Mouse (Mus musculus) cortical plate, adult 2 months (tissue): ENCODE results near the gene Olfr392. TPM values are rescaled to one million over a fixed set of nuclear protein-coding genes. Genes with fewer than 3 reads are reported as not detected.

ENCODE experiments used
- H3K27ac ChIP-seq: fragments of 200-500 bp; 2 replicates; pipeline ENCODE4 v1.5.1; 2012; ENCODE audit warnings: low read length, control low read depth, inconsistent platforms; ENCODE audit not compliant: insufficient read depth
- H3K4me1 ChIP-seq: fragments of 200-500 bp; 2 replicates; pipeline ENCODE4 v1.6.1; 2011; ENCODE audit warnings: low read length; ENCODE audit not compliant: control insufficient read depth, insufficient read depth
- H3K4me3 ChIP-seq: fragments of 200-500 bp; 2 replicates; pipeline ENCODE4 v1.5.1; 2011; ENCODE audit warnings: mild to moderate bottlenecking, low read length, control low read depth; ENCODE audit not compliant: insufficient read depth
- CTCF ChIP-seq: fragments of 200-500 bp; IDR thresholded peaks from 2 replicates; pipeline ENCODE4 v1.5.1; 2011; ENCODE audit warnings: mild to moderate bottlenecking, control low read depth, low read length; ENCODE audit not compliant: insufficient read depth; ENCODE audit errors: extremely low read depth
- POLR2A ChIP-seq: fragments of 200-500 bp; IDR thresholded peaks from 2 replicates; pipeline ENCODE4 v1.6.1; 2011; ENCODE audit warnings: mild to moderate bottlenecking, low read length, control low read depth; ENCODE audit not compliant: insufficient read depth; ENCODE audit errors: extremely low read depth
- polyA plus RNA-seq: library from polyadenylated mRNA; depleted of rRNA; stranded (reverse); fragments of >200 nt; gene quantifications from 2 replicates; pipeline ENCODE4 v1.2.3, GENCODE M21; 2012; rRNA removed

Gene Olfr392
- polyA plus RNA-seq: not detected in 2 replicates

- TF ChIP-seq CTCF (no peak), POLR2A (no peak)
- Histone ChIP-seq H3K4me3 (no peak within 1 kb of the TSS), H3K4me1 (no peaks in the 10 kb centered on the region), H3K27ac (no peak within 1 kb of the TSS)
These were observed at the start of gene Olfr392 for GRCm38 (mm10) chr11:73816949-73817348. Gene Olfr392 (minus strand): TSS chr11:73817049.

GRCm38 (mm10) chr11:73851354-73851753 is 34.5 kb upstream of the Olfr392 start, which contains the start of gene Olfr393:
Gene Olfr393 (minus strand): TSS chr11:73851454.
- H3K4me3 ChIP-seq: no peak within 1 kb of the TSS
- no peak for TF ChIP-seq CTCF
- TF ChIP-seq POLR2A: no peak

GRCm38 (mm10) chr11:73802952-73803351 is 13.9 kb downstream of the Olfr392 start, which contains the start of gene Olfr391-ps:
Gene Olfr391-ps (minus strand): TSS chr11:73803052.
- Histone ChIP-seq H3K4me3 (no peak within 1 kb of the TSS), H3K4me1 (no peaks in the 10 kb centered on the region), H3K27ac (no peak within 1 kb of the TSS)
- TF ChIP-seq CTCF (no peak), POLR2A (no peak)

More at GRCm38 (mm10) chr11:73851354-73851753, 34.5 kb upstream of the Olfr392 start, which contains the start of gene Olfr393:
- H3K27ac ChIP-seq: no peak within 1 kb of the TSS
- no peaks in the 10 kb centered on the region for H3K4me1 ChIP-seq

- Histone ChIP-seq H3K4me3 (no peak within 1 kb of the TSS), H3K27ac (no peak within 1 kb of the TSS), H3K4me1 (no peaks in the 10 kb centered on the region)
- TF ChIP-seq CTCF (no peak), POLR2A (no peak)
These were observed 34.2 kb downstream of the Olfr392 start, which contains the start of gene Olfr390 for GRCm38 (mm10) chr11:73782664-73783063. Gene Olfr390 (plus strand): TSS chr11:73782964.

GRCm38 (mm10) chr11:73780613-73781012 is 36.2 kb downstream of the Olfr392 start, which contains the start of gene Olfr389:
Gene Olfr389 (minus strand): TSS chr11:73780713.
- no peak for TF ChIP-seq CTCF
- no peak for TF ChIP-seq POLR2A
- Histone ChIP-seq H3K4me3 (no peak within 1 kb of the TSS), H3K27ac (no peak within 1 kb of the TSS), H3K4me1 (no peaks in the 10 kb centered on the region)

Other genes starting within 250 kb of the Olfr392 start
- gene Olfr385, start 224.0 kb downstream of the Olfr392 start, polyA plus RNA-seq: not detected in 2 replicates
- not detected in 2 replicates for gene Olfr384, start 218.5 kb downstream of the Olfr392 start, polyA plus RNA-seq
- not detected in 2 replicates for gene Zfp735, start 128.3 kb downstream of the Olfr392 start, polyA plus RNA-seq
- gene Olfr389, start 36.3 kb downstream of the Olfr392 start, polyA plus RNA-seq: not detected in 2 replicates
- not detected in 2 replicates for gene Olfr390, start 34.1 kb downstream of the Olfr392 start, polyA plus RNA-seq
- gene Olfr391-ps, start 14.0 kb downstream of the Olfr392 start, polyA plus RNA-seq: not detected in 2 replicates
- not detected in 2 replicates for gene Olfr393, start 34.4 kb upstream of the Olfr392 start, polyA plus RNA-seq
- gene Olfr394, start 73.7 kb upstream of the Olfr392 start, polyA plus RNA-seq: not detected in 2 replicates
- not detected in 2 replicates for gene Olfr395, start 92.2 kb upstream of the Olfr392 start, polyA plus RNA-seq
- not detected in 2 replicates for gene Olfr23, start 119.6 kb upstream of the Olfr392 start, polyA plus RNA-seq
- not detected in 2 replicates for gene Olfr397, start 143.8 kb upstream of the Olfr392 start, polyA plus RNA-seq
- gene Olfr398, start 173.4 kb upstream of the Olfr392 start, polyA plus RNA-seq: not detected in 2 replicates
- not detected in 2 replicates for gene Olfr139, start 239.5 kb upstream of the Olfr392 start, polyA plus RNA-seq
- not detected in 2 replicates for gene Olfr399, start 239.6 kb upstream of the Olfr392 start, polyA plus RNA-seq